Mouse (Mus musculus) MEL-GATA-1-ER (cell line): Measurements from ENCODE around the gene Fam71a.
"Not testable (repeated sequence)": the region's sequence is repeated elsewhere in the genome, so short reads cannot be mapped to it uniquely, and the experiment has no call there.

Experiments
- DNase-seq: peaks from one replicate; pipeline ENCODE4 v3.0.0-alpha.2; 2012; ENCODE audit warnings: low read depth; ENCODE audit errors: extremely low read depth

Fam71a gene

DNA sequence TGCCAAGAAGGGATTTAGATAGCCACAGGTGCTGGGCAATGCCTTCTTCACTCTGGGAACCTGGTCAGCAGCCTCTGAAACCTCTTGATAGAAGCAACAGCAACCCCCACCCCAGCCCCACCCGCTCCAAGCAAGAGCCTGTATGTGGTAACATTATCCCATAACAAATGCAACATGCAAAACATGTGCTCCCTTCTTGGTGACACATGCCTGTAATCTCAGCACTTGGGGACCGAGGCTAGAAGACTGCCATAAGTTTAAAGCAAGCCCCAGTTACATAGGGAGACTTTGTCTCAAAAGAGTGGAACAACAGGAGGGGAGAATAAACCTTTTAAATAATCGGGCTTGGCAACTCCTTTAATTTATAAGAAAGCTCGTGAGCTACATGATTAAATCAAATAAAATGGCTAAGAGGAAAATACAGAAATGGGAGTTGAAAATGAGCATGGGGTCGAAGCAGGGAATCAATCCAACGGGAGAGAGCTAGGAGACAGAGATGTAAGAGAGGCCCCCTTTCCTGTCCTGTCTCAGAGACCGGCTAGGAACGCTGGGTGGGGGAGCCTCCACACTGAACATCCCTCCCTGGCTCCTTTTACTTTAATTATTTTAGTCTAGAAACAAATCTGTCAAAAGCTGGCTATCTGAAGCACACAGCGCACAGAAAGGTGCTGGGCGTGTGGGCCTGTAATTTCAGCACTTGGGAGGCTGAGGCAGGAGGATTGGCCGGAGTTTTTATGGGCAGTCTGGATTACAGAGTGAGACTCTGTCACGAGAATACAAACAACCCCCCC, 17.0 kb upstream of the Fam71a start:
- no peak for DNase-seq

DNA sequence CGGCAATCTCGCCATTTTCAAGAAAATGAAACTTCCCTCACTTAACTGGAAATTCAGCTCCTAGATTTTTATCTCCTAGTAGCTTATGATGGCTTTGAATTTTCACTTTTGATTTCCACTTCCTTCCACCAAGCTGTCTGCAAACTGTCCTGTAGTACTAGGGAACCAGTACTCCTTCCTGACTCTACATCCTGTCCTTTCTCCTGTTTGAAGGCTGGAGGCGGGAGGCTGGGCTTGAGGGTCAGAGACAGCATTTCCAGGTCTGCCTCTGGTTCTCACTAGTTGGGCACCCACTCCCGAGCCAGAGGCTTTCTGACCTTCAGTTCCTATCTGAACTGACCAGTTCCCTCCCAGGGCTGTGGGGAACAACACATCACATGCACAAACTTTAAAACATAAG, 15.8 kb upstream of the Fam71a start:
- no peak for DNase-seq

DNA sequence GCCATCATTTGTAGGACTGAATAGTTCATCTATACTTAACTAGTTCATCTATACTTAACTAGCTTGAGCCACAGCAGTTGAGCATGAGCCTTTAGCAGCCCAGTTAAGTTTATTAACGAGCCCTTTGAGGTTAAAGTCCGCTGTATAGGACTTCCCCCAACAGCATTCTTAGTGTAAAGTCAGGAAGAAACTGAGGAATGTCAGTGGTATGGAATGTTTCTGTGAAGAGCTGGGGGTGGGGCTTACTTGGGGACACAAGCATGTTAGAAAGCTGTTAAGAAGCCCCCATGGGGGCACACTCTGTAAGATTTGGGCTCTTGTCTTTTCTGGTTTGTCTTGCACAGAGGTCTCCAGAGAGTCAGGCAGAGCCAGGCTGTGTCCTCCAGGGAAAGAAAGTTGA, 15.2 kb upstream of the Fam71a start:
- no peak for DNase-seq

DNA sequence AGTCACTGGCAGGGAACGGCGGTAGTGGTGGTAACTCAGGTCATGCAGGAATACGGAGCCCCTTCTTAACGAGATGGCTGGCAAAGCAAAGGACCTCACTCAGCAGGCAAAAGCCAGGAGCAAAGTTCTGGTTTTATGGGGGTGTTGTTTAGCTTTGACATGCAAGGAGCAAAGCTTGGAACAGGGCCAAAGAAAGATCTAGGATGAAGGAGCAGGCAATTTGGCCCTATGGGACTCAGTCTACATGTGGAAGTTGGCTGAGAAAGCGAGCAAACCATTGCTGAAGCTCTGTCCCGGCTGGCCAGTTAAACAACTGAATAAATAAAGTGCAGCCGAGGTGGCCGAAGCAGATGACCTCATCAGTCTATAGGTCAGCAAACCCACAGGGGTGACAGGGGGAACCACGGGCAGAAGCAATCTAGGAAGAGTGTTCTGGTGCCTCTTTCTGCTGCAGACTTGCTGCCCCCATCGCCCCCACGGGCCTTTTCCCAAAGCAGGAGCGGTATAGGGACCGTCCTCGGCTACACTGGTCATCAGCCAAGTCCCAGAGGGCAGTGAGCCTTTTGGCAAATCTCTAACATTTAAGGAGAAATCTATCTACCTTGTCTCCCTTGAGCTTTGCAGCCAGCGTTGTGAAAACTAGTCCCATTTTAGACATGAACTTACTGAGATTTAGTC, 14.0 kb upstream of the Fam71a start:
- DNase-seq = no peak

- DNase-seq = no peak
Measured at GRCm38 (mm10) chr1:191176887-191177286, 12.3 kb upstream of the Fam71a start.

DNA sequence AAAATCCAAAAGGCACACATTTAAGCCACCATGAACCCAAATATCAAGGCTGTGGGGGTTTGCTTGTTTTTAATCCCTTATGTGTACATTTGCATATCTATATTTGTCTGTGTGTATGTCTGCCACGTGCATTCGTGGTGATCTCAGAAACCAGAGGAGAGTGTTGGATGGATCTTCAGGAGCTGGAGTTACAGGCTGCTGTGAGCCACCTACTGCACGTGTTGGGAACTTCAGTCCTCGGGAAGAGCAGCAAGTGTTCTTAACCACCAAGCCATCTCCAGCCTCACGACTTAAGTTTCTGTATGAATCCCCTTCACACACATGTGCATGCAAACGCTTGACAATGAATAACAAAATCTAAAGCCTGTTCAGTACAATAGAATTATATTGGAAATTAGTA, 7.9 kb upstream of the Fam71a start:
- no peak for DNase-seq

GRCm38 (mm10) chr1:191170444-191170843, 5.8 kb upstream of the Fam71a start:
- DNase-seq = no peak

DNA sequence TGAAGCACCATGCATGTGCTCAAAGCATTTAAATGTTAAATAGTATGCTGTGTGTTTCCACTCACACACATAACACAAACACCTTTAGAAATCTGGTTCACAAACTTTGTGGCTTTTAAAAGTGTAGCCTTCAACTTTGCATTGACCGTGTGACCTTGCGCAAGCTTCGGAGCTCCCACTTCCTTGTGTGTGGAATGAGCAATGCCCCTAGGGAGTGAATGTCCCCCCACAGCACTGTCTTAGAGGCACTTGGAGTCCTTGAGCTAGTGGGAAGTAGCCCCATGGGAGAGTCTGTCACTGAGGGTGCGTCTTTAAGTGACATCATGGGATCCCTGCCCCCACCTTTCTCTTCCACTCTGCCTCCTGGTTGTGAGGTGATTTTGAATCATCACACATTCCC, 1.6 kb upstream of the Fam71a start:
- DNase-seq = no peak

DNA sequence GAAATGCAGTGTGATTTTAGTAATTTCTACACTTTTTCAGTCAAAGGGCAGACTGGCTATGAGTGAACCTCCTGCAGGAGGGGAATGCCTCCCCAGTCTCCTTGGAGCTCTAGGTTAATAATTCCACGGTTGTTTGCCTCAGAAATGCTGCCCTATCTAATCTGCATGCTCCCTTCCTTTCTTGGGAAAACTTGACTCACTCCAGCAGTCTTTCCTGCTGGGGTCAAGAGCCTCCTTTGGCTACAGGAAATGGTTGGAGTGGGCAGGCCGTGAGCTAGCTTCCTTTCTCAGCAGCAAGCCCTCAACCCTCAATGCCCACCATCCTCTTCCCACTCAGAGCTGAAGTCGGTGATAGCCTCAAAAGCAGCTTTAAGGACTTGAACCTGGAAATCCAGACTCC, 10.3 kb downstream of the Fam71a start:
- DNase-seq = no peak

- DNase-seq = no peak
Measured at GRCm38 (mm10) chr1:191153052-191153451, 11.6 kb downstream of the Fam71a start.

GRCm38 (mm10) chr1:191150924-191151605, 13.6 kb downstream of the Fam71a start:
- no peak for DNase-seq

DNA sequence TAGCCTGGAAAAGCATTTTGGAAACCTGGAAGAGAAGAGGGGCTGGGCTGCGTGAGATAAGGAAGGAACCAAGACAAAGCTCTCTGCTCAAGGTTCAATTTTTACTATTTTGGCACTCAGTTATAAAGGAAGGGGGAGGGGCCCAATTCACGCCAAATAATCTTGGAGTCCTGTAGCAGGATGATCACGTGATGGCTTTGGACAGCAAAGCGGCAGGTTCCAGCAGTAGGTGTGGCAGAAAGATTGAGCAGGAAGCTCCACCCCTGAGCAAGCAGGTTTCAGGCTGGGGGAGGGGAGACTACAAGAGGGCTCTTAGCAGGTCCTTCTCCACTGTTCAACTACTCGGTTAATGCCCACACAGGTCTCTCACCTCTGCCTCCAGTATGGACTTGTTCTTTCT, 15.1 kb downstream of the Fam71a start:
- DNase-seq = not testable (repeated sequence)

DNA sequence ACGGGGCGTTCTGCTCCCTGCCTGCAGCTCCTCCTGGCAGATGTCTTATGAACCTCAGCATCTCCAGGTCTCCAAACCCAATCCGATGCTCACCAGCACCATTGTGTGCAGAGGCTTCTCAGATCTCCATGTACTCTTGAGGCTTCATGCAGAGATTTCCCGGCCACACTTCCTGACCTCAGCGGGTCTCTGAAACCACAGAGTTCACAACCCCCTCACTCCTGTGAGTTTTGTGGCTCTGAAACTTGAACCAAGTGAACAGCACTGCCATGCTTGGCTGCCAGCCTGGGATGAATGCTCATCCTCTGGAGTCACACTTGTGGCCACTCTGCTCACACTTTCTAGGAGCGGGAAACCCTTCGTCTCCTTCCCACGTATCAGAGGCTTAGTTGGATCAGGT, 23.6 kb downstream of the Fam71a start:
- no peak for DNase-seq

DNA sequence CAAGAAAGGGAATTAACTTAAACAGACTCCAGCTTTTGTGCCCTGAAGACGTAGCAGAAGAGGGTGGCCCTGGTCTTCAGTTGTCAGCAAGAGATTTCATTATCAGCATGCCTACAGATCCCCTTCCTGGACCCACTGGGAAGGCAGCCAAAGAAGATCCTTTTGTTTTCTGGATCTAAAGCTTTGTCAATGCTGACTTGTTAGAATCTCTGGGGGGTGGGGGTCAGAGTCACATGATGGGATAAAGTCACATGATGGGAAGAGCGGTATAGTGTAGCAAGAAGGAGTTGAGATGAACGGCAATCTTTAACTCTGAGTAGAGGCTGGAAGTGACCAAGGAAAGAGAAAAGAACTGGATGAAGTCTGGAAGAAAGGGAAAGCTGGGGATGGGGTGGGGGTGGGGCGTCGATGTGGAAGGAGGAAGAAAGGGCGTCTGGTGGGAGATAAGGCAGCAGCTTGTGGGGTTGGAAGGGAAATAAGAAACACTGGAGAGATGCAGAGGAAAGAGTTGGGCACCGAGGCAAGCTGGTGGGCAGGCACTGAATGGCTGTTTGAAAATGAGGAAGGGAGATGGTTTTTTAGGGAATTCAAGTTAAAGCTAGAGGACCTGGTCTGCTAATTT, 25.6 kb downstream of the Fam71a start:
- DNase-seq = peak; percentile 95

DNA sequence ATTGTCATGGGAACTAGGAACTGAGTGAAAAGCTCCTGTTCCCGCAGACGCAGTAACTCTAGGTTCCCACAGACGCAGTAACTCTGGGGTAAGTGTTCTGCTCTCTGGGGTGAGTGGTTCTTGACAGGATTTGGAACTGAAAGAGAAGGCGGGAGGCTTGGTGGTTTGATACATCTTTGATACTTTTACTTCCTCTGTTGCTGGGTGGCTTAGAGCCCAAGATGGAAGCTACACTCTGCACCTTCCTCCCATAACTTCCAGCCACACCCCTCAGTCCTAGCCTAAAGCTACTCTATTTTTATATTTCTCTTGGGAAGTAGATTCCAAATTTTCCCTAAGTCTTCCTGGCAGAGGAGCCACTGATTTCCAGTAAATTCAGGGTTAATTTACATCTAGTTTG, 26.2 kb downstream of the Fam71a start:
- DNase-seq = no peak

DNA sequence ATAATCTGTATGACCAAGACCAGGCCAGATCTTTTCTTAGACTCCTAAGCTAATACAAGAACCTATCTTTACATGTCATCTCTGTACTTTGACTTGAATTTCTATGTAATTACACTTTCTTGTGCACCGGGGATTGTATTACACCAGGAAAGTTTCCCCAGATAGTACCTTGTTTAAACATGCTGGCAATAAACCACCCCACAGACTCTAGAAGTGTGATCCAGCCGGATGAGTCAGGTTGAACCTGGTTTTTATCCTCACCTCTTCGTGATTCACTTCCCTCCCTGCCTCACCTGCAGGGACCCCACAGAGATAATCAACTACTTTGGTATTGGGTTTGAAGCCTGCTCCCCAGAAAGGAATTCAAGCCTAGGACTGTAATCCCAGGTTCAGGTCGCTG, 29.2 kb downstream of the Fam71a start:
- no peak for DNase-seq

DNA sequence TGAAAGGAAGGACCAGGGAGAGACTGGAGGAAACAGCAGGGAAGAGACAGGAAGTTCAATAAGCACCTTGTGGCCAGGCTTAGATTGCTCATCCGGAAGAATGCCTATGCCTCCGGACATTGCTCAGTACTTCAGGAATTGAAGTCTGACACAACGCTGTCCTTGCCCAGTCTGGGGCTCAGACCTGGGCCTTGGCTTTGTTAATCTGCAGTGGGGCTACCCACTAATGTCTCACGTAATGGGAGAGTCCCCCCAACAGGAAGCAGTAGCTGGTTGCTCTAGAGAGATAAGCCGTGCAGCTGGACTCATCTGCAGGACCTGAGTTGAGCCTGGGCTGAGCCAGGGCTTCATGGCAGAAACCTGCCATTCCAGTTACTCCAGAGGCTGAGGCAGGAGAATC, 31.7 kb downstream of the Fam71a start:
- DNase-seq = peak; percentile 77

DNA sequence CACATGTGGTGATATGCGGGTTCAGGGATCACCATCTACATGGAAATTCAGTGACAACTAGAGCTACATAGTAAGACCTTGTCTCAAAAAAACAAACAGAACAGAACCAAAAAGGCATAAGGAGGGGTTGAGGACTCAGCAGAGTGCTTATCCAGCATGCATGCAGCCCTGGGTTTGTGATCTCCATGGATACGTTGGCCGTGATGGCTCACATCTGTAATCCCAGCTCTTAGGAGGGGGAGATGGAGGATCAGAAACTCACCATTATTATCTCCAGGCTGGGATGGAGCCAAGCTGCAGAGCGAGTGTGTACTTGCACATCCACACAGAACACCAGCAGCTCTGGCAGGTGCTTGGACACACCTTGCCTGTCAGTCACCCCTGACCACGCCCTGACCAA, 32.4 kb downstream of the Fam71a start:
- no peak for DNase-seq

DNA sequence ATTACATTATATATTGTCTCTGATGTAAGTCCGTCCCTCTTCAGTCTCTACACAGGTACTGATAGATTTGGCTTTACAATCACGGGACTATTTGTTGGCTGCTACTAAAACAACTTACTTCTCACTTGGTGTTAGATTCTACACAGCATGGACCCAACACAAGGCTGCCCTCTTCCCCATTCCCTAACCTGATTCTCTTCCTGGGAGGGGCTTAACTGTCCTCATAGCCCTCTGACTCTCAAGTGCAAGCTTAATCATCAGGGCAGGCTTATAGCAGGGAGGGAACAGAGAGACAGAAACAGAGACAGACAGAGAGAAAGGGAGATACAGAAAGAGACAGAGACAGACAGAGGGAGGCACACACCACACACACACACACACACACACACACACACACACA, 32.9 kb downstream of the Fam71a start:
- no peak for DNase-seq

DNA sequence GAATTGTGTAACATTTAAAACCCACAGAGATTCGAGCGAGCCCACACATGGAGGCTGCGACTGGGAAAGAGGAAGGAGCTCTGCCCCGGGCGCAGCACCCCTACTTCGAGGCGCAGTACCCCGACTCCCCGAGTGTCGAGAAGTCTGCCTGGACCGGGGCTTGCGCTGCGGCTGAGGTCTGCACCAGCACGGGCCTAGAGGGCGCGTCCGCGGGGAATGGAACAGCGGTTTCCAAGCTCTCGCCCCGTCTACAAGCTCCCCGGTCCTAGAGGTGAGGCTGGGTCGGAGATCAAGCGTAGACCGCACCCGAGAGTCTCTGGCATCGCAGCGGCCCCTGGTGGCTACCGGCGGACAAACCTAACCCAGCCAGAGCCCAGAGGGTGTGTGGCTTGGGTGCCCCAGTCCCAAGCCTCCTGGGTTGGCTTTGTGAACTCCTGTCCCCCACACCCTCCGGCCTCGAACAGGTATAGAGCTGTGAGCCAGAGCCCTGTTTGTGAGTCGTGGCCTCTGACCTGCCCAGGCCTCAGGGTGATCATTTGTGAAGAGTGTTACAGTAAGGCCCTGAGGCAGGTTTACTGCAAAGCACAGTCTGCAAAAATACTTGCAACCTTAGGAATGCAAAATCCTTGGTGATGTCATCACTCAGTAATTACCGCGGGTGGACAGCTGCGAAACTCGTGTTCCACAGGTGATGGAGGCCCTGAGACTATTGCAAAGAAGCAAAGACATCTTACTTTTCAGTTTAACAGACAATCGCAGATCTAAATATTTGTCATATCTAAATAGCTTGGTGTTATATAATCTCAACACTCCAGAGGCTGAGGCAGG, 38.6 kb downstream of the Fam71a start:
- no peak for DNase-seq

GRCm38 (mm10) chr1:191124288-191124687, 40.3 kb downstream of the Fam71a start:
- no peak for DNase-seq
